Mouse (Mus musculus): ENCODE data around the gene Plekha5. TPM values are rescaled to one million over a fixed set of nuclear protein-coding genes. Genes with fewer than 3 reads are reported as not detected.
"Not testable (repeated sequence)": the region's sequence is repeated elsewhere in the genome, so short reads cannot be mapped to it uniquely, and the experiment has no call there.

Plekha5 gene
- total RNA-seq, 2 experiments from 2014 or later = 14.5 to 17.3 TPM

DNA sequence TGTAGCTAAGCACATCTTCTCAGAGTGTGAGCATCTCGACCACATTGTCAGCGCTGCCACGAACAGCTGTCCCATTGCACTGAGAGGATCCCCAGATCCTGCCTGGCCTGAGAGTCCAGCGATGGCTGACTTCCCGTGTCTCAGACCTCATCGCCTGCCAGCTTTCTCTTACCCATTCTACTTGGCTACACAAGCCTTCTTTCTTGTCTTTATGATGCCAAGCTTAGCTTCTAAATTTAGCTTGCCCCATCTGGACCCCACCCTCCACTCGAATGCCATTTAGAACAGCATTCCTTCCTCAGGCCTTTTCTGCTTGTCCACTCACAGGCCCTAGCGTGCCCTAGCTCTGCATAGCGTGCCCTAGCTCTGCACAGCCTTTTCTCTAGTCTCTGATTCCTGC lies 60.3 kb downstream of the Plekha5 start:
- peak; percentile 61 for DNase-seq
- intact Hi-C loops (cut with DNase I; ENCODE audit: low total_unique reads) = no loop called here

DNA sequence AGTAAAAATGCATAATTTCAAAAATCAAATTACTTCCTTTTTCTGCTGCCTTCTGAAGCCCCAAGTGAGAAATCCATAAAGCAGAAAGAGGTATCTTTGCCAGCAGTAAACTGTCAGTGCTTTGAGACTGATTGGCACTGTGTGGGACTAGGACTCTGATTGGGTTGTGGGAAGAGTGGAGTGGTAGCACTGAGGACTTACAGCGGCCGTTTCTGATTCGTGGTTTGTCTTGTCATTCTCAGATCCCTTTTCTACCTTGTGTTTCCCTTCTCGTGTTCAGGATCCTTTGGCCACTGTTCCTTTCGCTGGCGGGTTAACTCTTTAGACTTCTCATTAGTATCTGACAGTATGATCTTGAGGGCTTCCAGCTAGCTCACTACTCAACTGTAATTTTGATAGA lies 61.8 kb downstream of the Plekha5 start:
- intact Hi-C loops (cut with DNase I; ENCODE audit: low total_unique reads) = no loop called here
- DNase-seq = no peak

DNA sequence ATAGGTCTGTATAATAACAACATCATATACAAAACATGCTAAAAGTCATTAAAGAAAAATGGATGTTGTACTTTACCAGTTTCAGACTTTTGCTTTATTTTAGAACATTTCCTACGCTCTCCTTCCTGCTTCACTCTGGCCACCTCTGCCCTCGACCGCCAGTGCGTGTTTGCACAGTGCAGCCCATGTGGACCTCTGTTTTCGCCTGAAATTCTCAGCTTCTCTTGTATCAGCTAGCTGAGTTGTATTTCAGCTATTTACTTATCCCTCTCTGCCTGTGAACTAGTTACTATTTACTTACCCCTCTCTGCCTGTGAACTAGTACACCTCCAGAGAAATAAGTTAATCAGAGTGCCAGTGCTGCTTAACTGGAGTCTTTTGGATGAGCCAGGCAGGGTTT lies 62.8 kb downstream of the Plekha5 start:
- DNase-seq = no peak
- intact Hi-C loops (cut with DNase I; ENCODE audit: low total_unique reads) = no loop called here

DNA sequence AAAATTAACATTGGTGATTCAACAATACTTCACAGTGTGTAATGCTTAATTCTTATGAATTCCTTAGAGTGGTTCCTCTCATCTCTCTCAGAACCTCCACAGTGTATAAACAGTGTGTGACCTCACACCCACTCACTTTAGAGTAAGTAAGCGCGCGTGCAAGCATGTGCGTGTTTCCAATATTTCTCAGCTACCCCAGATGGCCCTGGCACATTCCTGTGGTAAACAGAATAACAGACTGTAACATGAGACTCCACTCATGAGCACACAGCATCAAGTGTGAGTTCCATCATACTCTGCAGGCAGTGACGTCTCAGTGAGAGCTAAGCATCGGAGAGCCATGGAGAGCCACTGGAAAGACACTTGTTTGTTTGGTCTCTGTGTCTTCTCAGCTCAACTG lies 63.6 kb downstream of the Plekha5 start:
- DNase-seq = no peak
- intact Hi-C loops (cut with DNase I; ENCODE audit: low total_unique reads) = no loop called here

DNA sequence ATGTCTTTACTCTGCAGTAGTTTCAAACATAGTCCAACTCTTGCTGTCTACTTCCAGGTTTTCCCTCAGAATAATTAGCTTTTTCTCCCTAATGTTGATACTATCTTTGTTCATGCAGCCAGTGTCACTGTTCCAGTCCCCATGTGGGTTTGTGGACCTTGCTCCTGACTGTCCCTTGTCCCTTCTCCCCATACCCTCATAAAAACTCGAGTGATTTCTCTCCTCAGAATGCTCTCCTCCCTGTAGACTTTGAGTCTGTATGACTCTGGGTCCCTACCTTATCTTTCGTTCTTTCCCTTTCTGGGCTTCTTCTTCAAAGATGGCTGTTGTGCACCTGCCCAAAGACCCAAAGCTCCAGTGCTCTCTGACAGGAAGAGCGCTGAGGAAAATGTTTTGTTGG lies 64.8 kb downstream of the Plekha5 start:
- intact Hi-C loops (cut with DNase I; ENCODE audit: low total_unique reads) = no loop called here
- DNase-seq = no peak

DNA sequence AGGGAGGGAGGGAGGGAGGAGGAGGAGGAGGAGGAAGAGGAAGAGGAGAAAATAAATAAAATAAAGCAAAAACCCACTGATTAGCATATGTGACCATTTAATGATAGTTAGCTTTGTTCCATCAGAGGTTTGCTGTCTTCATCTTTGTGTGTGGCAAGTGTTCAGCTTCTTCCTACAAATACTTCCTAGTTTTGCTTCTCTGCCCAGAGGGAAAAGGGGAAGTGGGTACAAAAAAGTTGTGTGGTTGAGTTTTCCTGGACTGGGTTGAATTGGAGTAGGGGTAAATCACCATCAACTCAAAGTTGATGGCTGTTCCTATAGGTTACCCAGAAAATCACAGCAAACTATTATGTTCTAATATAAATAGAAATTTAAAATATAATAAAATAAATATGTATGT lies 65.7 kb downstream of the Plekha5 start:
- intact Hi-C loops (cut with DNase I; ENCODE audit: low total_unique reads) = no loop called here
- DNase-seq = no peak

DNA sequence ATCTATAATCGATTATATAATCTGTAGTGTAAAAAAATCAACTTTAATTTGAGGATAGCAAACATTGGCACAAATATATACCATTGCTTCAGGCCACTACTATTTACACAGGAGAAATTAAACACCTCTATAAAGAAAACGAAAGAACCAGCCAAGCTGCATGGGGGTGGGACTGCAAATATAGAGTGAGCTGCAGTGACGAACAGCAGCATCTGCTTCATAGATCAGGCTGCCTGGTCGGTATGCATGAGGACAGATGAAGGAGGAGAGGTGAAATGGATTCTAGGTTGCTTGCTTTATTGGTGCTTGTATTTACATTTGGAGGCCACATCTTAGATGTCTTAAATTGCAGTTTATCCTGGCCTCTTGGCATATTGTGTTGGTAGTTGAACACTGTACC lies 66.4 kb downstream of the Plekha5 start:
- DNase-seq = no peak
- intact Hi-C loops (cut with DNase I; ENCODE audit: low total_unique reads) = no loop called here

DNA sequence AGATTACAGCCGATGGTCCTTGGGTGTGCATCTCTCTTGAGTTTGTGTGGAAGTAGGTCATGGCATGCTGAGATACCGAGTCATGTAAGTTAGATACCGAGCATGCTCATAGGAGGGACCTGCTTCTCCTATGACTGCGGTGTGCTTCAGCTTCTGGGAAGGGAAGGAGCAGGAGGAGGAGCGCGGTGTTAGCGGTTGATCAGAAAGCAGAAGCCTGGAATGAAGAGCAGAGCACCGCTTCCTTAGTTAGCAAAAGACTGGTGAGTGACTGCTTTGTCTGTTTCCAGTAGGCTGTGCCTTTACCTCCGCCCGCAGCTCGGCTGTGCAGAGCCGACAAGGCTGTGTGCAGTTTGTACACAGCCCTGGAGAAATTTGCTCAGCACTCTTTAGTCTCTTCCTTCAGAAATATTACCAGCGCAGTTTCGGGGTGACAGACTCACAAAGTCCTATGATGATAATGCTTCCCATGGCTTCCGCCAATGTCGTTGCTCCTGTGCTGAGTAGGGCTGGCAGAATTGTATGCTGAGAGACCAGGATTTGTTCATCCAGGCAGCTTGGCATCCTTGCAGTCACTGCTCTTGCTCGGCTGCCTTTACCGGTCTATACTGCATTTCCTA lies 67.2 kb downstream of the Plekha5 start:
- no peak for DNase-seq
- intact Hi-C loops (cut with DNase I; ENCODE audit: low total_unique reads) = no loop called here

DNA sequence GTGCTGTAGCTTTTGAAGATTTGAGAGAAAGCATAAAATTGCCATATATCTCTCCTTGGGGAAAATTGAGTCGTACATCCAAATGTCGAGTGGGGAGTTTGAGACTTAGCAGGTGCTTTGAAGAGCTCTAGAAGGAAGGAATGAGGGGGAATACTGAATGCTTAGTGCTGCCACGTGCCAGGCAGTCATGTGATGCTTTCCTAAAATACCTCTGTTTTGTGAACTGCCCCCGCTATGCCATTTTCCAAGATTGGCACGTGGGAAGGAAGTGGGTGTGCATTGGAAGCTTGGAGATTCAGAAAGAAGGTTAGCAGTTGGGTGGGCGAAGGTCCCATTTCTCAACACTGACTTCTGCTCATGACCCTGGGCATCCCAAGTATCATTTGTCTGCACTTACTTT lies 68.2 kb downstream of the Plekha5 start:
- intact Hi-C loops (cut with DNase I; ENCODE audit: low total_unique reads) = no loop called here
- DNase-seq = no peak

DNA sequence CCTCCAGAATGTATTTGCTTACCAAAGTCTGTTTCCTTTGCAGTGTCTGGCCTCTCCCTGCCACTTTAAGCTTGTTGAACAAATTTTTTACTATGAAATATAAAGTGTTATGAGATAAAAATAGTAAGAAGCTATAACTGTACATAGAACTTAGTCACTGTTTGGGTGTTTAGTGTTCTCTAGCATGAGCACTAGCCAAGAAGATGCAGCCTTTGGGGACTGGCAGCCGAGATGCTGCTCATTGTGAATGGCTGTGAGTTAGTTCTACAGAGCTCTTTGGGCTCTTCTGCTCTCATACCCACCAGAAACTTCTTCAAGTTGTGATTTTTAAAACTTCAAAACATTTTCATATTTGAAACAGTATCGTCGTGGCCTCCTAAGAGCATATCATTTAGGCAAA lies 74.2 kb downstream of the Plekha5 start:
- no peak for DNase-seq
- intact Hi-C loops (cut with DNase I; ENCODE audit: low total_unique reads) = no loop called here

DNA sequence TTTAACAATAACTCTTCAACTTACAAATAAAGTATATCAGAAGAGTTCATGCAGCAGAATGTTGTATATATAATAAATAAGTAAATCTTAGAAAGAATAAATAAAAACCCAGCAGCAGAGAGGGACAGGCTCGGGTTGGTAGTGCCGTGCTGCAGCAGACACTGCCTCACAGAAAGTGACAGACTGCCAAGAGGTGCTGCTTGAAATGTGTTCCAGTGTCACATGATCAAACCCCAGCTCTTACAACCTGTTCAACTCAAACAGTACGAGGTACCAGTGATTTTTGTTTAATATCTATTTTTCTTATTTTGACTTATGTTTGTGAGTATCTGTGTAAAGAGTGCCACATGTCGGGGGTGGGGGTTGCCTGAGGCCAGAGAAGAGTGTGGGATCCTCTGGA lies 75.1 kb downstream of the Plekha5 start:
- intact Hi-C loops (cut with DNase I; ENCODE audit: low total_unique reads) = no loop called here
- no peak for DNase-seq

DNA sequence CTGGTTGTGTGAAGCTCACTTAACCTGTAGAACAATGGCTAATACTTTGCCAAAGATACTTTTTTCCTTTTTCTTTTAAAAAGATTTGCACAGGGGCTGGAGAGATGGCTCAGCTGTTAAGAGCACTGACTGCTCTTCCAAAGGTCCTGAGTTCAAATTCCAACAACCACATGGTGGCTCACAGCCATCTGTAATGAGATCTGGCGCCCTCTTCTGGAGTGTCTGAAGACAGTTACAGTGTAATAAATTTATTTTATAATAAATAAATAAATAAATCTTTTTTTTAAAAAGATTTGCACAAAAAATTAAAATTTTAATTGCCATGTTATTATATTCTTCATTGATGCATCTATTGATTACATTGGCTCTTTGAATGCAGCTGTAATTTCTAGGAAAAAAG lies 77.0 kb downstream of the Plekha5 start:
- intact Hi-C loops (cut with DNase I; ENCODE audit: low total_unique reads); DNase-seq: not testable (repeated sequence)

DNA sequence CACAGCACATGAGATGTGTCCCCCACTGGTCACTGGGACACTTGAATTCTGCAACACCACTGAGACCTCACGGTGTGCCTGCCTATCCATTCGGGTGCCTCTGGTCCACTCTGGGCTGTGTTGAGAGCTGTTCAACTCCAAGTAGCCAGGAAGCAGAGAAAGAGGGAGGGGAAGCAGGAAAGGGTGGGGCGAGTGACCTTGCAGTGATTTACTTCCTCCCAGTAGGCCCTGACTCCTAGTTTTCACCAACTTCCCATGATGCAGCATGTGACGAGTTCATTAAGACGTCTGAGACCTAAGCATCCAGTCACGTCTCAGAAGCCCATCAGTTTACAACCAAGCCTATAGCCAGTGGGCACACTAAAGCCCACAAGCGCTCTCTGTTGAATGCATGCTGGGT lies 78.0 kb downstream of the Plekha5 start:
- DNase-seq = no peak
- intact Hi-C loops (cut with DNase I; ENCODE audit: low total_unique reads) = no loop called here

DNA sequence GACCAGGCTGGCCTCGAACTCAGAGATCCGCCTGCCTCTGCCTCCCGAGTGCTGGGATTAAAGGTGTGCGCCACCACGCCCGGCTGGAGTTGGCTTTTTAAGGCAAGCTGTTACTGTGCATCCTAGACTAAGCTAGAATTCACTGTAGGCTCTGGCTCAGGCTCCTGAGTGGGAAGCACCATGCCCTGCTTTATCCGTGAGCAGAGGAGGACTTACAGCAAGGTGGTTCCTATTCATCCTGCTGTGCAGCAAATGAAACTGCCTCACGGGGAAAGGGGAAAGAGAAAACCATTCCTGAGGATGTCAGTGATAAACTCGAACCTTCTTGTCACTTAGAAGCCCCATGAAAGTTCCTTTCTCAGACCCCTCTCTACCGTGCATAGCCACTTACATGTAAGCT lies 80.9 kb downstream of the Plekha5 start:
- intact Hi-C loops (cut with DNase I; ENCODE audit: low total_unique reads) = loop anchor here (2.0 kb wide), 1 partner anchor 32 kb away; no protein-coding TSS in a partner anchor
- DNase-seq = no peak

DNA sequence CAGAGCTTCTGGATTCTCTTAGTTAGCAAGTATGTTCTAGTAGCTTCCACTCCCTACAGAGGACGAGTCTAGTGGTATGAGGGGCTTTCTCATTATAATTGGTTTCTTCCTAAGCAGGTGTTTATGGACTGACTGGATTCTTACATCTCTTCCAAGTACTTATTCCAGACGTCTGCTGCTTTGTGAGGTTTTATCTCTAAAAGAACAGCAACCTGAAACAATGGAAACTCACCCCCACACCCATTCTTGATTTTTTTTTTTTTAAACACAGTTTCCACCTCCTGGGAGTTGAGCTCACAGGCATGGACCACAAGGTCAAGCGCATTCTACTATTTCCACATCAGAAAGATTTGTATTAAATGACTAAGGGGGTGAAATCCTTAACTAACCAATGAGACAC lies 83.8 kb downstream of the Plekha5 start:
- no peak for DNase-seq
- intact Hi-C loops (cut with DNase I; ENCODE audit: low total_unique reads) = no loop called here

DNA sequence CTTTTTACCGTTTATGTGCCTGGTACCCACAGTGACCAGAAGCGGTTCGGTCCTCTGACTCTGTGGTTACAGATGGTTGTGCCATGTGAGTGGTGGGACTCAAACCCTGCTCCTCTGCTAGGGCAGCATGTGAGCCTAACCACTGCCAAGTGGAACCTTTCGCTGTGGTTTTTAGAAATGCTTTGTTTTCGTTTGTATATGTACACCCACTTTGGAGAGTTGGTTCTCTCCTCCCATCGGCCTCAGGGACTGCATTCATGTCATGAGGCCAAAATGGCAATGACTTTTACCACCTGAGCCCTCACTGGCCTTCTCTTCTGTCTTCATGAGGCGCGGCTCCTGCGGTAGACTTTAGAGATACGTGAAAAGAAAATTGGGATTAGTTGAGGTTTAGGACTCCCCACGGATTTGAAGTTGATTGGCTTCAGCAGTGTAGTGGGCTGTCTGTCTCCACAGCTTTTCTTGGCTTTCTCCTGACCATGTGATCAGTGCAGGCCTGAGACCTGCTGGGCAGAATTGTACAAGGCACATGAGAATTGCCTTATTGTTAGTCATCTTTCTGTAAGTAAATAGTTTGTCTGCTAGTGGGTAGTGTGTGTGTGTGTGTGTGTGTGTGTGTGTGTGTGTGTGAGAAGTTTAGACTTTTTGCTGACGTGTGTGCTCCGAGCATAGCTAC lies 84.8 kb downstream of the Plekha5 start:
- intact Hi-C loops (cut with DNase I; ENCODE audit: low total_unique reads) = no loop called here
- no peak for DNase-seq

DNA sequence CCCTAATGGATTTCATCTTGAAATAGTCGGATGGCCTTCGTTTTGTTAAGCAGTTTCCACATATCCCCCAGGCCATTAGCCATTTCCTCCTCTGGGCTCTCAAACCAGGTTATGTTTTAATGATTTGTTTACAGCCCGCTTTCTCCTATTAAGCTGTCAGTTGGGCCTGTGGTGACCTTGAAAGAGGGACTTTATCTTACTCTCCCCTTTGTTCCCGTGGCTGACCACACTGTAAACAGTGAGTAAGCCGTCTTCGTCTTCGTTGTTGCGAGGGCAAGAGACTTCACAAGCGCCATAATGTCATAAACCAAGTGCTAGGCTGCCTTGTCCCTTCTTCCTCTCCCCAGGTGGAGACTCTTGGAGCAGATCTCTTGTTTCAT lies 85.3 kb downstream of the Plekha5 start:
- intact Hi-C loops (cut with DNase I; ENCODE audit: low total_unique reads) = no loop called here
- DNase-seq = no peak

DNA sequence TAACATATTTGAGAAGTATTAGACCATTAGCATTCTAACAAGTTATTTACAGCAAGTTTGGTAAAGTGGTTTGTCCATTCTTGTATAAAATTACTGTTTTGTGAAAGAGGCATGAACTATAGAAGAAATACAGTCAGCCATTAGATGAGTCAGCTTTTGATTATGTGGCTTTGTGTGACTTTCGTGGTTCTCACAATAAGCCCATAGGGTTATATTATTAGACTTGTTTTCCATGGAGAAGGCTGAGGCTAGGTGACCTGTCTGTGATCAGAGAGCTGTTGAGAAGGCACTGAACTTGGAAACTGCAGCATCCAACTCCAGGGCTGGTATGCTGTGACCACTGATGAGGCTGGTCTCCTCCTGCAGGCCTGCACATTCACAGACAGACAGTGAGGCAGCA lies 88.2 kb downstream of the Plekha5 start:
- intact Hi-C loops (cut with DNase I; ENCODE audit: low total_unique reads) = no loop called here
- DNase-seq = no peak

DNA sequence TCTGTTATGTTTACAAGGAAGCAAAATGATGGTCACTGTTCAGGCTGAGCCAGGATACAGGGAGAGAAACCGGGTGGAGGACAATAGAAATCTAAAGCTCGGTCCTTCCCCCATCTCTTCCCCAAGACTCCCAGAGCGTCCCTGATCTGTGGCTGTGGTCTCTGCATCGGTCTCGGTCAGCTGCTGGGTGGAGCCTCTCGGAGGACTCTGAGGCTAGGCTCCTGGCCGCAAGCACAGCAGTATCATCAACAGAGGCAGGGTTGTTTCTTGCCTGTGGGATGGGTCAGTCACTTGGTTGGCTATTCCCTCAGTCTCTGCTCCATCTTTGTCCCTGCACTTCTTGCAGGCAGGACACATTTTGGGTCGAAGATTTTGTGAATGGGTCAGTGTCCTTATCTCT lies 88.6 kb downstream of the Plekha5 start:
- DNase-seq = no peak
- intact Hi-C loops (cut with DNase I; ENCODE audit: low total_unique reads) = no loop called here

DNA sequence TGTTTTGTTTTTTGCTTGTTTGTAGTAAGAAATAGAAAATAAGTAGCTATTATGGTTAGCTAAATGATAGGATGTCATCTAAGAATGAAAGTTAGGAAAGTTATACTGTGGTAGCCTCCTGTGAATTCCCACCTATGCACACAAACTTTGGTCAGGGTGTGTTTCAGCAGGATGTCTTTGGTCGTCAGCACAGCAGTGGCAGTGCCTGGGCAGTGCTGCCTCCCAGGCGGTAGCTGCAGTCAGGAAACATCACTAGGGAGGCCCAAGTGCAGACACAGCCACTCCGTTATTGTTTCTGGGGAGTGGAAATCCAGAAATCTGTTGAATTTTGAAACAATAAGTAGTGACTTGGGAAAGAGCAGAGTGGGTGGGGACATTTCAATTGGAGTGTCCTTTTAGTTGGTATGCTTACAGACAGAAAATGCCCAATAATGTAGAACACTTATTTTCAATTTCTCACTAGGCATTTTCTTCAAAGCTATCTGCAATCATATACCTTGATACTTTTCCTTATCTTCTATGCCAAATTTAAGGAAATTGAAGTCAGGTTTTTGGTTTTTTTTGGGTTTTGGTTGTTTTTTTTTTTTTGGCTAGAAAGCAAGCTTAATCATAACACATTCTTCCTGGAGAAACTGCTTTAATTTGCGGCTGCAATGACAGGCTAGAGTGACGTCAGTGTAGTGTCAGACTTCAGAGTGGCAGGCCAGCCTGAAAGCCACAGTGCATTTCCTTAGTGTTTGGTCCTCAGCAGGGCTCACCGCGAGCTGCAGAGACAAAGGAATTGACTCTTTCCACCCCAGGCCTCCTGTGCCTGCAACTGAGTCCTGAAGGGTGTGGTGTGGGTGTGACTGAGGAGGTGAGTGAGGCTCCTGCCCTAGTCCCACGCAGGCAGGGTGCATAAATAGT lies 90.6 kb downstream of the Plekha5 start:
- intact Hi-C loops (cut with DNase I; ENCODE audit: low total_unique reads) = no loop called here
- DNase-seq = no peak

DNA sequence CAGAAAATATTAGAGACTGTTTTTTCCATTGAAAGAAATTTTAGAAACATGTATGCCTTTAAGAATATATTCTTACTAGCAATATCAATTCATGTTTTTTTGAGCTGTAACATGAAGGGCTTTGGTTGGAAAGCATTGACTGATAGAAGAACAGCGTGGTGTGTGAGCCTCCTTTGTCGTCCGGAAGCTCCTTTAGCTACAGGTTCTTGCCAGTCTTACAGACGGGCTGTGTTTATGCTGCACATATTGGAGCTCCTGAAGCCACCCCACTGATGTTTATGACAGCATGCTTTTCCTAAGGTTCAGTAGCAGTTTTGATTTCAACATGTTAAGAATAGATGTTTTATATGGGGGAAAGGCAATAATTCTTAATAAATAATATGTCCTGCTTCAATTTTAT lies 91.7 kb downstream of the Plekha5 start:
- intact Hi-C loops (cut with DNase I; ENCODE audit: low total_unique reads) = no loop called here
- no peak for DNase-seq

Data from gastrocnemius, postnatal 14 days (tissue).